Mouse (Mus musculus) adrenal gland, postnatal 4 days (tissue): ENCODE data around the gene Smim11. TPM values are rescaled to one million over a fixed set of nuclear protein-coding genes. Genes with fewer than 3 reads are reported as not detected.

Experiments
- DNase-seq, 2 experiments: peaks; one replicate each; pipeline ENCODE4 v3.0.0; 2021 to 2022; ENCODE audit warnings: low spot score in 2 of 2, mixed read lengths in 2 of 2
- total RNA-seq, 2 experiments: library from RNA; stranded (reverse); gene quantifications; 2 replicates each; pipeline ENCODE4 v1.2.3; 2021

The Smim11 gene
- total RNA-seq, 2 experiments from 2014 or later, result 49.0 to 51.8 TPM

GRCm38 (mm10) chr16:92319353-92320109, 18.4 kb downstream of the Smim11 start:
- peak in 1 of 2 experiments; percentile 31 for DNase-seq

- DNase-seq, result no peak
These were observed 19.3 kb downstream of the Smim11 start for GRCm38 (mm10) chr16:92320361-92320760.

GRCm38 (mm10) chr16:92321341-92321740, 20.3 kb downstream of the Smim11 start, which contains the start of gene Fam243:
Fam243 (minus strand) TSS chr16:92321441.
- DNase-seq, result no peak

GRCm38 (mm10) chr16:92324309-92325061, 23.4 kb downstream of the Smim11 start:
- no peak for DNase-seq

- DNase-seq, result no peak
These were observed 23.9 kb downstream of the Smim11 start for GRCm38 (mm10) chr16:92325062-92325406.

- DNase-seq, result no peak
These were observed 26.8 kb downstream of the Smim11 start for GRCm38 (mm10) chr16:92327911-92328310.

GRCm38 (mm10) chr16:92330966-92331365, 29.9 kb downstream of the Smim11 start:
- no peak for DNase-seq

GRCm38 (mm10) chr16:92334600-92334999, 33.5 kb downstream of the Smim11 start:
- DNase-seq, result no peak

- peak; percentile 46 to 58 for DNase-seq
These were observed 35.2 kb downstream of the Smim11 start for GRCm38 (mm10) chr16:92336280-92336679.

GRCm38 (mm10) chr16:92340612-92341511, 39.8 kb downstream of the Smim11 start:
- DNase-seq, result peak in 1 of 2 experiments; percentile 36

- no peak for DNase-seq
These were observed 44.1 kb downstream of the Smim11 start for GRCm38 (mm10) chr16:92345177-92345576.

- DNase-seq, result no peak
These were observed 45.3 kb downstream of the Smim11 start for GRCm38 (mm10) chr16:92346297-92346916.

- DNase-seq, result peak; percentile 50 to 52
These were observed 47.9 kb downstream of the Smim11 start for GRCm38 (mm10) chr16:92348941-92349340.

- no peak for DNase-seq
These were observed 52.2 kb downstream of the Smim11 start for GRCm38 (mm10) chr16:92353295-92353694.

GRCm38 (mm10) chr16:92353897-92354296, 52.8 kb downstream of the Smim11 start:
- no peak for DNase-seq

- DNase-seq, result no peak
These were observed 54.3 kb downstream of the Smim11 start for GRCm38 (mm10) chr16:92355366-92355765.

- DNase-seq, result no peak
These were observed 54.9 kb downstream of the Smim11 start for GRCm38 (mm10) chr16:92355982-92356381.

GRCm38 (mm10) chr16:92357023-92357422, 55.9 kb downstream of the Smim11 start:
- DNase-seq, result no peak

GRCm38 (mm10) chr16:92357566-92357965, 56.5 kb downstream of the Smim11 start:
- DNase-seq, result no peak

GRCm38 (mm10) chr16:92358734-92359133, 57.6 kb downstream of the Smim11 start:
- no peak for DNase-seq

GRCm38 (mm10) chr16:92359229-92359628, 58.1 kb downstream of the Smim11 start, which contains the start of gene Kcne1:
Kcne1 (minus strand) TSS chr16:92359468.
- DNase-seq, result no peak
